Mouse (Mus musculus) heart, embryonic 10.5 days (tissue): ENCODE measurements around the gene Ttc30a1. TPM values are rescaled to one million over a fixed set of nuclear protein-coding genes. Genes with fewer than 3 reads are reported as not detected.
A peak's percentile ranks its signal among the peaks of the same experiment; 100 is the strongest.
"Not testable (repeated sequence)": the region's sequence is repeated elsewhere in the genome, so short reads cannot be mapped to it uniquely, and the experiment has no call there.

Source experiments
- DNase-seq: peaks from one replicate; pipeline ENCODE4 v3.0.0-alpha.2; 2017; ENCODE audit warnings: low spot score
- H3K27ac ChIP-seq: fragments of 300-500 bp; sonication (generic); 2 replicates; pipeline ENCODE4 v1.5.1; 2016; ENCODE audit warnings: mild to moderate bottlenecking
- H3K27me3 ChIP-seq: fragments of 300-500 bp; sonication (generic); 2 replicates; pipeline ENCODE4 v1.6.1; 2016; ENCODE audit warnings: mild to moderate bottlenecking; ENCODE audit not compliant: poor library complexity, insufficient read depth, severe bottlenecking
- H3K36me3 ChIP-seq: fragments of 300-500 bp; sonication (generic); 2 replicates; pipeline ENCODE4 v1.6.1; 2016; ENCODE audit warnings: mild to moderate bottlenecking, moderate library complexity
- H3K4me1 ChIP-seq: fragments of 300-500 bp; sonication (generic); 2 replicates; pipeline ENCODE4 v1.6.1; 2016; ENCODE audit warnings: mild to moderate bottlenecking
- H3K4me3 ChIP-seq: fragments of 300-500 bp; sonication (generic); 2 replicates; pipeline ENCODE4 v1.5.1; 2016; ENCODE audit warnings: mild to moderate bottlenecking, moderate library complexity
- H3K9me3 ChIP-seq: fragments of 300-500 bp; sonication (generic); 2 replicates; pipeline ENCODE4 v1.6.1; 2016; ENCODE audit warnings: mild to moderate bottlenecking, moderate library complexity
- WGBS: fragments of 180-500 bp; shearing (Covaris S2); methylation state at CpG from one replicate; pipeline ENCODE4 v1.1.7; 2016; 5-methylcytosine and 5-hydroxymethylcytosine counted together
- polyA plus RNA-seq: library from polyadenylated mRNA; unstranded; fragments of >200 nt; fragmentation: Nextera tagmentation; extraction: Ambion mirVana; gene quantifications from 2 replicates; pipeline ENCODE4 v1.2.1, GENCODE M21; 2016

Ttc30a1 gene
- polyA plus RNA-seq = 7.0 and 7.4 TPM in 2 replicates

DNA sequence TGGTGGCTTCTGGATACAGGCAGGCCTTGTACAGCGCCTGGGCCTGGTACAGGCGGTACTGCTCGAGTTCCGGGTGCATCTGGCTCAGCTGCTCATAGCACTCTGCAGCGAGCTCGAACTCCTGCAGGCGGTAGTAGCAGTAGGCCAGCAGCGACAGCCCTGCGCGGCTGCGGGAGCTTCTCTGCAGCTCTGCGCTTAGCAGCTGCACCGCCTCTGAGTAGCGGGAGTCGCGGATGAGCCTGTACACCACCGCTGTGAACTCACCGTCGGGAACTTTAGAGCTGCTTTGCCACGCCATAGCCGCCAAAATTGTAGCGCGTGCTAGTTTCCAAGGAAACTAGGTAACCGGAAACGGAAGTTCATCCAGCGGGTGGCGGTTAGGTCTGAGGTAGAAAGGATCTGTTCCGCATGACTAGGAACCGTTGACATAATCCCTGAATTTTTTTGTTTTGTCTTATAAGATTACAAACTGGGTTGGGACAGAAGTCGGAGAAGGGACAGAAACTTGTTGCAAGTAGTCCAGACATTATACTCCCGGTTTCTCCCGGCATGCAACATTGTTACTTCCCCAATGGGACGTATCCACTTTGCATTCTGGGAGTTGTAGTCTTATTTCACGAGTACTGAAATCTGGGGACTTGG is at the start of gene Ttc30a1:
Gene Ttc30a1, minus strand, starts transcription at position 528 of the 642 bp plus-strand sequence.
- Histone ChIP-seq H3K27ac (peak within 1 kb of the TSS; percentile 89), H3K4me3 (peak within 1 kb of the TSS; percentile 60)
- 5% methylated on average over 34 of the region's 34 CpGs for WGBS
- peak; percentile 93 for DNase-seq
- H3K9me3 ChIP-seq, H3K27me3 ChIP-seq, H3K36me3 ChIP-seq, H3K4me1 ChIP-seq: not testable (repeated sequence)

DNA sequence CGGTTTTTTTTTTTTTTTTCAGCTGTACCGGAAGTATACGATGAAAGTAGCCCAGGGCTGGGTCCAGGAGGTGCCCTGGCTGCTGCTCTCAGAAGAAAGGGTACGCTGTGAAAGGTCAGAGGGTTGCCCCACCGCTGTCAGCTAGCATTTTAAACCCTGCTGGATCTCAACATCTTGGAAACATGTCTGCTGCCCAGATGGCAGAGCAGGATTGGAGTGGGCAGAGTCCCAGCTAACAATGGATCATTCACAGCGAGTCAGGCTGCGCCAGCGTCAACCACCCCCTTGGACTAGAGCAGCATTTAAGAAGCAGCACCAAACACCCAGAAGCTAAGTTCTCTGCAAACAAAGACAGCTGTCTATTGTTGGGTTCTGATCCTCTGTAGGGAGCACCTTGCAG is 48.3 kb upstream of the Ttc30a1 start:
- H3K9me3 ChIP-seq = no peaks in the 10 kb centered on the region

DNA sequence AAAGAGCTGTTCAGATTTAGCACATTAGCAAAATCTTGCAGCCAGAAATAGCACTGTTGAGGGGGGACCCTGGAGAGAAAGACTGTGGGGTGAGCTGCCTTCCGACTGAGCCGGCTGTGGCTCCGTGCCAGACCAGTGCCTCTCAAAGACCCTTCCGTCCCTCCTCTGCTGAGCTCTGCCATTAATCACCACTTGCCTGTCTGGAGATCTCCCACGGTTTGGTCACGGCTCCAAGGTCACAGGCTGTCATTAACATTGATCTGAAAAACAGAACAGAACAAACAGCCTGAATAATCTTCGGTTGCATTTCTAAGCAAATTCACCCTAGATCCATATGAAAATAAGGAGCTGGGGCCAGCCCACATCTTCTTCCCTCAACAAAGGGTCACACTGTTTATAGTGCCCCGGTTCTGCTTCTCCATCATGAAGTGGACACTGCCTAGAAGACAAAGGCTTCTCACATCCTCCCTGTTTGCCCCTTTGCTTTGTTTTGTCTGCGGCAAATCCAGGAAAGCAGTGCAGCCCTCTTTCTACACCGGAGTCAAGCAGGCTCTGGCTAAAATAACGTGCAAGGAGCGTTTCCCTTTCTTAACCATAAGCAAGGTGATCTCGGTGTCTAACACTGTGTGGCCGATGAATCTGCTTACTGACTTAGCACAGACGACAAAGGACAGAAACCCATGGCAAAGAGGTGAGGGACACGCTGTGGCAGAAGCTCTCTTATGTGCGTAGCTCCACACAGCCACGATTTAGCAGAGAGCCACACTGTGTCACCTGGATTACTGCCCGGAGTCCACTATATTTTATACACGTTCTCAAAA is 47.5 kb upstream of the Ttc30a1 start:
- WGBS = 41% methylated on average over 20 of the region's 20 CpGs
- Histone ChIP-seq H3K36me3 (no peaks in the 10 kb centered on the region), H3K27me3 (no peaks in the 10 kb centered on the region), H3K9me3 (no peaks in the 10 kb centered on the region), H3K4me3 (peak overlapping the region; percentile 25; the same call in 1 of the 2 replicates), H3K27ac (peak overlapping the region; percentile 84), H3K4me1 (peaks cover 32% of the 10 kb centered on the region)
- DNase-seq = peak; percentile 78

More for the DNA sequence above, 48.3 kb upstream of the Ttc30a1 start:
- no peaks in the 10 kb centered on the region for H3K36me3 ChIP-seq
- DNase-seq = no peak
- WGBS = 53% methylated on average over 8 of the region's 8 CpGs
- H3K4me1 ChIP-seq = peaks cover 32% of the 10 kb centered on the region
- H3K27ac ChIP-seq = peak overlapping the region; percentile 84
- H3K4me3 ChIP-seq = no peak overlapping the region
- no peaks in the 10 kb centered on the region for H3K27me3 ChIP-seq

DNA sequence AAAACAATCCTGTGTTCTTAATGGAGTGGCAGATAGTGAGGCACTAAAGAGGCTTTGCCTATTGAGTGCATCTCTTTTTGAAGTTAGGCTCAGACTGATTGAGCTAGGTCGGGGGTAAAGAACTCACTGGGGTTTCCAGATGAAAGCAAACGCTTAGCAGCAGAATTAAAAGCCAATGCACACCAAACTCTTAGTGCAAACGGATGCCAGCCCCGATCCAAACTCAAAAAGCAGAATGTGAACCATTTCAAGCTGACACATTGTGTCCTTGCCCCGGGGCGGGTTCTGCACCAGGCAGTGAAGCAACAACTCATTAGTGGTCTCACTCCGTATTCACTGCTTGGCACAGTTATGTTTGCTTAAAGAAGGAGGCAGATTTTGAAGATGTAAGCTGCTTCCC is 35.1 kb upstream of the Ttc30a1 start:
- H3K27ac ChIP-seq = no peak overlapping the region
- no peak for DNase-seq

DNA sequence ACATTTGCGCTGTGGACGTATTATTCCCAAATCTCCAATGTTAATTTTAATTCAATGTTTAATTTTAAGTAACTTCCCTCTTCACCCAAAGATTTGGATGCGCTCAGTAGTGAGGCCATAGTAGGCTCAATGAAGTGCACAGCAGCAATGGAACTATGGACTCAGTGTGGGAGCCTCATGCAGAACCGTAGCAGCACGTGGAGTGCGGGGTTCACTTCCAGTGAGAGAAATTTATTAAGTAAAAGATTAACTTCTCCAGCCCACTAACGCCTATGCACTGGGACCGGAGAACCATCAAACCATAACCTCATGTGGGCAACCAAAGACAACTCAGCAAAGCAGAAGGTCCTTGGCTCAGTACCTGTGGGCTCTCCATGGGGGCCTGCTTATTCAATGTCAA is 34.4 kb upstream of the Ttc30a1 start:
- WGBS = 89% methylated on average over 8 of the region's 8 CpGs
- no peak overlapping the region for H3K4me3 ChIP-seq

More for the DNA sequence above, 35.1 kb upstream of the Ttc30a1 start:
- Histone ChIP-seq H3K27me3 (no peaks in the 10 kb centered on the region), H3K9me3 (no peaks in the 10 kb centered on the region), H3K36me3 (no peaks in the 10 kb centered on the region), H3K4me3 (no peak overlapping the region), H3K4me1 (peaks cover 12% of the 10 kb centered on the region; the same call in 1 of the 2 replicates)
- WGBS = 18% methylated on average over 7 of the region's 7 CpGs

DNA sequence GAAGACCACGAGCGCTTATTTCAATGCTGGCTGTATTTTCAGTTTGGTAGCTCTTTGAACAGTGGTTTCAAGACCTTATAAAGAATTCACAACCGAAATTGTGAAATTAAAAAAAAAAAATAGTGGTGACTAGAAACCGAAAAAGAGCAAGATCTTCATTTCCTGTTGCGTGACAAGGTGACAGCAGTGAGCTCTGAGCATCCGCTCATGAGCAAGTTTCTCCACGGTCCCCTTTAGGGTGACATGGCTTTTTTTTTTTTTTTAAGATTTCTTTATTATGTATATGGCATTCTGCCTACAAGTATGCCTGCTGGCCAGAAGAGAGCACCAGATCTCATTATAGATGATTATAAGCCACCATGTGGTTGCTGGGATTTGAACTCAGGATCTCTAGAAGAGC is 33.7 kb upstream of the Ttc30a1 start:
- 89% methylated on average over 7 of the region's 7 CpGs for WGBS
- Histone ChIP-seq H3K36me3 (no peaks in the 10 kb centered on the region), H3K4me1 (peaks cover 22% of the 10 kb centered on the region), H3K4me3 (no peak overlapping the region), H3K27me3 (no peaks in the 10 kb centered on the region), H3K9me3 (no peaks in the 10 kb centered on the region), H3K27ac (no peak overlapping the region)
- no peak for DNase-seq

More for the DNA sequence above, 34.4 kb upstream of the Ttc30a1 start:
- H3K27me3 ChIP-seq = no peaks in the 10 kb centered on the region
- no peaks in the 10 kb centered on the region for H3K9me3 ChIP-seq
- DNase-seq = no peak
- H3K4me1 ChIP-seq = peaks cover 16% of the 10 kb centered on the region
- no peaks in the 10 kb centered on the region for H3K36me3 ChIP-seq
- no peak overlapping the region for H3K27ac ChIP-seq

DNA sequence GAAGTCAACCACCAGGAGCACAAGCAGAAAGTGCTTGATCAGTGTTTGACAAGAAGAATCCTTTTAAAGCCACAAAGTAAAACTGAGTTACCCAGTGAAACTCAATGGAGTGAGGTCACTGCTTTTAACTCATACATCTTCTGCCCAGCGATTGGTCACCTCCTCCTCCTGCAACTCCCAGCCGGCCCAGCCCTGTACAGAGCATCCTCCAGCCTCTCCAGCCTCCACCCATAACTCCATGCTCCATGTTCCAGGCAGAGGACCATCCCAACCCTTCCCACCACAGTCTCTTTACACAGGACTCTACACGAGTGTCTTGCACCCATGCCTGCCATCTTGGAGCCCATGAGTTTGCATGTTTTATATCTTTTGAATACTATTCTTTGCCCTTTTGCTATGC is 32.9 kb upstream of the Ttc30a1 start:
- Histone ChIP-seq H3K36me3 (no peaks in the 10 kb centered on the region), H3K27me3 (no peaks in the 10 kb centered on the region), H3K9me3 (no peaks in the 10 kb centered on the region), H3K4me1 (peaks cover 22% of the 10 kb centered on the region), H3K4me3 (no peak overlapping the region), H3K27ac (no peak overlapping the region)
- WGBS = 86% methylated on average over 3 of the region's 3 CpGs
- peak; percentile 72 for DNase-seq

DNA sequence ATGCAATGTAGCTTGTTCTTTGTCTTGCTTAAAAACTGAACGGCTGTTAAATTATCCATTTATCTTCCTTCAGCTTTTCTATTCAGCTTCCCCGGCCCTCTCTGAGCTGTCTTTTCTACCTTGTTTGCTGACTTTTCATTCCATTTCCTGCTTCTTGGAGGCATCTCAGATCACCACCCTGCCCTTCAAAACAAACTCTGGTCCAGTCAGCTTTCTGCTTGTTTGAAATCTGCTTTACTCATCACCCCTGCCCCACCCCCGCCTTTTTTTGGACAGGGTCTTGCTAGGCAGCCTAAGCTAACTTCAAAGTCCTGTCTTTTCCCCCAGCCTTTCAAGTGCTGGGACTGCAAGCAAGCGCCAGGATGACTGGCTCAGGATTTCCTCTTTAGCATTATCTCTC is 24.4 kb upstream of the Ttc30a1 start:
- 25% methylated on average over 4 of the region's 4 CpGs for WGBS
- Histone ChIP-seq H3K36me3 (no peaks in the 10 kb centered on the region), H3K27ac (0 out of 2 replicates have a peak overlapping the region, but pooled peaks have one; percentile 36), H3K9me3 (no peaks in the 10 kb centered on the region), H3K4me1 (peaks cover 24% of the 10 kb centered on the region), H3K4me3 (no peak overlapping the region), H3K27me3 (no peaks in the 10 kb centered on the region)
- DNase-seq = no peak

DNA sequence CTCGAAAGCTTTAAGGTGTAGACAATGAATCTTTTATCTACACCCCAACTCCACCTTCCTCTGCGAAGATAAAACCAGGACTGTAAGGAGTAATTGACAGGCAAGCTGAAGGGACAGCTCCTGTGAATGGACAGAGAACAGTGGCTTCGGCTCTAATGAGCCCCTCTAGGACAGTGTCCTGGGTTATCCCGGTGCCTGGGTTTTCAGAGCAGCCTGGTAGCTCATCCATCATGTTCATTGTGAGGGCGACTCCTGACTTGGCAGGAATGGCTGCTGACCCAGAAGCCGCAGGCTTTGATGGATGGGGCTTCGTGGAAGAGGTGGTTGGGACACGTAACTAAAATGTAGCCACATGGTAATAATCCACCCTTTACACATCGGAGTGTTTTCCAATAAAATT is 21.1 kb upstream of the Ttc30a1 start:
- no peaks in the 10 kb centered on the region for H3K27me3 ChIP-seq
- no peaks in the 10 kb centered on the region for H3K36me3 ChIP-seq
- peaks cover 42% of the 10 kb centered on the region for H3K4me1 ChIP-seq
- H3K4me3 ChIP-seq = no peak overlapping the region
- 46% methylated on average over 9 of the region's 9 CpGs for WGBS
- DNase-seq = no peak
- no peaks in the 10 kb centered on the region for H3K9me3 ChIP-seq
- no peak overlapping the region for H3K27ac ChIP-seq

DNA sequence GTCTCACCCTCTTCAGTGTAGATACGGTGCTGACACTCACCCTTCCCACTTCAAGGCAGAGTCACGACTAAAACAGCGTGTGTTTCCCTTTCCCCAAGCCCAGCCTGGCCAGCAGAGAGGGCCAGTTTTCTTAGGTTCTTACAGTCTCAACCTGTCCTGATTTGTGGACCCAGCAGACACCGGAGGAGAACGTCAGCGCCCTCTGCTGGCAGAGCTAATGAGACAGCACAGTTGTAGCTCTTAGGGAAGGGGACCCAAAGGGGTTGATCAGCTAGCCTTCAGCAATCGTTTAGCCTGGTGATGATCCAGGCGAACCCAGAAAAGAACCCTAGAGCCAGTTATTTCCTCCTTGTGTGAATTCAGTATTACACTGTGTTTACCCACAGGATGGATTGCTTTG is 19.6 kb upstream of the Ttc30a1 start:
- peaks cover 42% of the 10 kb centered on the region for H3K4me1 ChIP-seq
- 29% methylated on average over 8 of the region's 8 CpGs for WGBS
- H3K27me3 ChIP-seq = no peaks in the 10 kb centered on the region
- 0 out of 2 replicates have a peak overlapping the region, but pooled peaks have one; percentile 12 for H3K27ac ChIP-seq
- H3K9me3 ChIP-seq = no peaks in the 10 kb centered on the region
- no peak overlapping the region for H3K4me3 ChIP-seq
- peak; percentile 79 for DNase-seq
- no peaks in the 10 kb centered on the region for H3K36me3 ChIP-seq

DNA sequence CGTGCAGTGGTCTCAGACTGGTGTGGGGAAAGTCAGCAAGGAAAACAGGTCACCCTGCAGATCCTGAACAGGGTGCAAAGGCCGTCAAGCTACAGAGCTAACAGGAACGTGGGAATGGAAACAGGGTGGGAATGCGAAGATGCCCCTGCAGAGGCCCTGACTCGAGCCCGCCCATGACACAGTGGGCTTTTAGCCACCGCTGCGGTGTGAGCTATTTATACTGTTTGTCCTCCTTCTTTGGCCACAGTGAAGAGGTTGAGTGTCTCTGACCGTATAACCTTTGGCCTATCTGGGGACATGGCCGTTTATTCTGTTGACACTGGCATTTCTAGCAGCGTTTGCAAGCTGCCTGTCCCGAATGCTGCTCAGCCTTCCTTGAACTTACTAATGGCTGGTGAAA is 17.9 kb upstream of the Ttc30a1 start:
- no peaks in the 10 kb centered on the region for H3K9me3 ChIP-seq
- DNase-seq = no peak
- peaks cover 38% of the 10 kb centered on the region for H3K4me1 ChIP-seq
- no peaks in the 10 kb centered on the region for H3K27me3 ChIP-seq
- H3K27ac ChIP-seq = peak overlapping the region; percentile 67
- H3K36me3 ChIP-seq = no peaks in the 10 kb centered on the region
- H3K4me3 ChIP-seq = no peak overlapping the region
- WGBS = 31% methylated on average over 12 of the region's 12 CpGs

DNA sequence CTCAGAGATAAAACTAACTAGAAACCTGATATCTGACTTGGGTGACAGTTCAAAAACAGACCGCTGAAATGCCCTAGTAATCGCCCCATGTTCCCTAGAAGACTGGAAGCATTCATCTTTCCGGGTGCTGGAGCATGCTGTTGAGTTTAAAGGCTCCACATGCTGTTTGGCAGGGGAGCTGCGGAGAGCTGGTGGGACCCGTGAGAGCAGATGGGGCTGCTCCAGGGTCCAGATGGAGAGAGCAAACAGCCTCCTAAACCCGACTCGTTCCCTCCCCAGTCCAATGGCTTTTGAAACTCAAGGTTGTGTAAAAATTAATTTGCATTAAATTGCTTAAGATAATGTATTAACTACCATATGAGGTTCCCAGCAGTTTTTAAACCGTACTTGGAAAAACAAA is 16.9 kb upstream of the Ttc30a1 start:
- Histone ChIP-seq H3K9me3 (no peaks in the 10 kb centered on the region), H3K27ac (peak overlapping the region; percentile 82), H3K36me3 (no peaks in the 10 kb centered on the region), H3K4me1 (peaks cover 38% of the 10 kb centered on the region), H3K4me3 (no peak overlapping the region), H3K27me3 (no peaks in the 10 kb centered on the region)
- WGBS = 40% methylated on average over 8 of the region's 8 CpGs
- DNase-seq = peak; percentile 70

DNA sequence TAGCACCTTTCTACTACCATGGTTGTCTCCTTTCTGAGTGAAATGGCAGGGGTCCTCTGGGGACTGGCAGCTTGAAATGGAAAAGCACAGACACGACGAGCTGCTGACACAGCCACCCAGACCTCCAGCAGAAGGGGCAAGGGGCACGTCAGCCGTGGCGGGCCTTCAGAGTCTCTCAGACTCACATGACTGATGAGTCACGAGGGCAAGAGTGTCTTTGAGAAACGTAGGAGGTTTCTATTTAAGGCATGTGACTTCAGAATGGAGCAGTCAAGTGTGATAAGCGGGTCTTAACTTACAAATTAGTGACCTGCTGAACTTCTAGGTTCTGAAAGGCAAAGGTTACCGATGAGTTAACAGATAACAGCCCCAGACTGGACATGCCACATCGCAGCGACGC is 16.0 kb upstream of the Ttc30a1 start:
- Histone ChIP-seq H3K27ac (peak overlapping the region; percentile 82), H3K36me3 (no peaks in the 10 kb centered on the region), H3K4me1 (peaks cover 34% of the 10 kb centered on the region), H3K27me3 (no peaks in the 10 kb centered on the region), H3K4me3 (no peak overlapping the region), H3K9me3 (no peaks in the 10 kb centered on the region)
- DNase-seq = peak; percentile 78
- WGBS = 21% methylated on average over 12 of the region's 12 CpGs
